Mouse (Mus musculus): Measurements from ENCODE around the gene Fam117a.
A peak's percentile ranks its signal among the peaks of the same experiment; 100 is the strongest.
"Not testable (repeated sequence)": the region's sequence is repeated elsewhere in the genome, so short reads cannot be mapped to it uniquely, and the experiment has no call there.

Fam117a gene

DNA sequence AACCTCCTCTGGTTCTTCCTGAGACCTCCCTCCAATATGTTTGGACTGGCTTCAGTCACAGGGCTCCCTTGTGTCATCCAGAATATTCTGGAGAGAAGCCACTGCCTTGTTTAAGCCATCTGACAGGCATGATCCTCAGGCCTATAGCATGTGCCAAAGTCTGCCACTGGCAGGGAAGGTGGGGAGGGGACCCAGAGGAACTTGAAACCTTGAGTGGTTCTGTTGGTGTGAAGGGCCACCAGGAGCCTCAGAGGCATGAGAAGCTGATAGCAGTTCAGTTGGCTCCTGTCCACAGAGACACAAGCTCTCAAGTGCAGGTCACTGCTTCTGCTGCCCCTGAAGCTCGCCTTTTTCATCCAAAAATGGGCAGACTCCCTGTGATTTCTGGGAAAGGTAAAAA lies 59.7 kb downstream of the Fam117a start:
- DNase-seq: no peak

DNA sequence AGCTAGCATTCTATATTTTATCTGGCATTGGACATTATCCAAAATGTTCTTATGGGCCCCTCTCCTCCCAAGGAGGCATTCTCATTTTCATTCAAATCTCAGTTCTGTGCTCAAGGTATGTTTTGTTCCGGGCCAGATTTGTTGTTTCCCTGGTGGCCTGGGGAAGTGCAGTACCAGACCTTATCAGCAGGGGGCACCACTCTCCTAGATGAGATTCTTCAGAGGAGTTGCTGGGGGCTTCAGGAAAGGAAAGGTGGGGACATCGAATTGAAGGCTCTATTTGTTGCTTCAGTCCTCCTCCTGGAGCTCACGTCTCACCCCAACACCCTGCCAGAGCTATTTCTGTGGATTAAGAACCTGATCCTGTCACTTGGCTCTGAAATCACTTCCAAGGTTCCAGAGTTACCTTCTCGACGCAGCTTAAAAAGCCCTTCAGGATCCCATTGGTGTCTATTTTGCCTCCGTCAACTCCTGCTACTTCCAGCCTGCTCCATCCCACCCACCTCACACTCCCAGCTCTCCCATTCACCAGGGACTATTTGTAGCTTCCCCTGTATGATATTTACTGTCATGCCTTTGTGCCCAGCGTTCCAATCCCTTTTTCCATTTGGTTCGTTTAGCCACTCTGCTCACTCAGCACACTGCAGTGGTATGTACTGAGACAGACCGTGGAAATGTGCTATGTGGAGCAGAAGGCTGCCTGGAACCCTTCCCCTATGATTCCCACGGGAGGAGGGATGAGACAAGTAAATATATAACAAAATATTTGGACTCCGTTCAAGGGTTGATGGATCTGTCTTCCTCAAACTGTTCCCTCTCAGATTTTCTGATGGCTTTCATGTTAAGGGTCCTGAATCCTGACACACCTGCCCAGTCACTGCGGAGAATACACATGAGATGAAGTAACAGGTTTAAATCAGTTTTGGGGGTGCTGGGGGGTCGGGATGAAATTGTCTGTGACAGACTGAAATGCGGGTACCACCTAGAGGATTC lies 61.3 kb downstream of the Fam117a start:
- peak; percentile 57 for DNase-seq

DNA sequence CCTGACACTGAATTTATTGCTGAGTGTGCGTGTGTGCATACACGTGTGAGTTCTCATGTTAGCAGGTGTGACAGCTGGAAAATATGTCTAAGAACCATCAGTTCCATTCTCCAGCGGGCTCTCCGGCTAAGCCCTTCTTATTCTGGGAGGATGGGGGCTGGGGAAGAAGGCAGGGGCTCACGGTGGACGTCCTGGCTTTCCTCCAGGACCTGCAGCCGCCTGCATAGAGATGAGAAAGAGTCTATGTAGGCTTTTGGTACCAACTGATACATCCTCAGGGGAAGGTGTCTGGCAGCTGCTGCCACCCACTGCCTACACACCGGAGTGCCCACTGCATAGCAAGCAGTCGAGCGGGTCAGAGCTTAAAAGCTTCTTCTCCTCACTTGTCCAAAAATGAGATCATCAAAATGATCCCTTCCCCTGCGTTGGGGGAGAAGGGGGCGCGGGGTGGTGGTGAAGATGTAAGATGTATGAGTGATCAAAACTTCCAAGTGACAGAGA lies 62.8 kb downstream of the Fam117a start:
- no peak for DNase-seq

DNA sequence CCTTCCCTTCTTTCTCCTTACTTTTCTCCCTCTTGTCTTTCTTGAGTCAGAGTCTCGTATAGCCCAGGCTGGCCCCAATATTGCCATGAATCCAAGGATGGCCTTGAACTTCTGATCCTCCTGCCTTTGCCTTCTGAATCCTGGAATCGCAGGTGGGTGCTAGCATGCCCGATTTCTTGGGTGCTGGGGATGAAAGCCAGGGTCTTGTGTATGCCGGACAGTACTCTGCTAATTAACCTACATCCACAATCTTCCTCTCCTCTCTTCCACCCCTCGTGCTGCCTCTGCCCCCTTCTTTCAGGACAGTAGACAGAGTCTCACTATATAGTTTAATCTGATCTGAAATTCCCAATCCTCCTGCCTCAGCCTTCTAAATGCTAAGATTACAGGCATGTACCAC lies 64.8 kb downstream of the Fam117a start:
- DNase-seq: no peak

DNA sequence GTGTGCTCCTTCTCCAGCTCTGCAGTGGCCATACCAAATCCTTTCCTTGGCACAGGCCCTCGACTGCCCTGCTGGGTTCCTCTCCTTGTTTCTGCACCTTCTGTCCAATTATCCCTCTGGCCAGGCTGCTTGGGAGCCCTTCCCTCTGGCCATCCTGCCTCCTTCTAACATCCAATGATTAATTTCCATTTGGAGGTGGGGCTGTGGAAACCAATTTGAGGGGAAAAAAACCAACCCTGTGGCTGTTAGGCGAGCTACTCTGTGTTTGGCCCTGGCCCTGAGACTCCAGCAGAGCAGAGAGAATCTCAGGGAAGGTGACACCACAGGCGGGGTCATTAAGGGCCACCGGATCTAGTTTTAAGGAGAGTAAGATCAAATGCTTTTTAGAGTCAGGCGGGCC lies 65.4 kb downstream of the Fam117a start:
- DNase-seq: no peak

DNA sequence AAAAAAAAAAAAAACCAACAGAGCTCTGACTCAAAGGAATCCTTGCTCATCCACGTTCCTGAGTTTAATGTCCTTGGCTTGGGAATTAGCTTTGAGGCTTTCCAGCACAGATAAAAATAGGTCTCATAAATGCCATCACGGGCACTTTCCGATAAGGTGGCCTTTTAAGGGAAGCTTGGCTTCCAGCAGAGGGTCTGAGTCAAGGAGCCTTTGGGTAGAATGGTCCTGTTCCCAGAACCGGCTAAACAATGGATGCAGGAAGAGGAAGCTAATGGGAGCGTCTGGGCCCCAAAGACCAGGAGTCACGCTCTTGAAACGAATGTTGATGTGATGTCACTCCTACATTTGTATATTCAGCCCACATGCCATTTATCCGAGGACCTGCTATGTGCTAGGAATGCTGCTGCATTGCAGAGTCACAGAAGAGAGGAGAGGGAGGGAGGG lies 65.9 kb downstream of the Fam117a start:
- no peak for DNase-seq

DNA sequence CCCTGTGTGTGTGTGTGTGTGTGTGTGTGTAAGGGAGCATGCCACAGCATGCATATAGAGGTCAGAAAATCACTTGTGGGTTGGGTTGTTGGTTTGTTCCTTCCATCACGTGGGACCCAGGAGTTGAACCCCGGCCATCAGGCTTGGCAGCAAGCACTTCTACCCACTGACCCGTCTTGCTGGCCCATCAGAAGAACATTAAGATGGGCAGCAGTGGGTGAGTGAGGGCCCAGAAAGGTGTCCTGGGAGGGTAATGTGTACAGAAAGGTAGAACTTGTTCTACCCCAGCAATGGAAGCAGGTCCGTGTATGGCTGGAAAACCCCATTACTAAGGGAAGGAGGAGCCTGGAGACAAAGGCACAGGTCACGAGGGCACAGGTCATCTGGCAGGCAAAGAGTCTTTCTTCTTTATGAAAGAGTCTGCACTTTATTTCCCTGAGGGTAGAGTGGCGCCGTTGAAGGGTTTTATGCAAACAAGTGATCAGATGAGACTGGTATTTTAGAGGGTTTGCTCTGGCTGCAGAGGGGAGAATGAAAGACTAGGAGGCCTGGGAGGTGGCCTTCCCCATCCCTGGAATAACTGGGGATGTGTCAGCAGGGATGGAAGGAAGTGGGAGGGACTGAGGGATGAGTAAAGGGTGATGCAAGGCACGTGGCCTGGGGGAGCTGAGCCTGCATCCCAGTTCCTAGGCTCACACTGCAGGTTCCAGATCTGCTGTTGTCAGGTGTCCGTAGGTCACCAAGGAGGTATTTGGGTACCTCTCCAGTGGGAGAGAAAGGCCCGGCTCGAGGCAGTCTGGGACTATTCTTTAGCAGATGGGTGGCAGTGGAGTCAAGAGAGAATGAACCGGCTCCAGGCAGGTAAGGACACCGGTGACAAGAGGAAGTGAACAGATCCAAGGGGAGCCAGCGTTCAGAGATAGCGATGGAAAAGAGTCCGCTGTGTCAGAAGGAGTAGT lies 66.8 kb downstream of the Fam117a start:
- no peak for DNase-seq

DNA sequence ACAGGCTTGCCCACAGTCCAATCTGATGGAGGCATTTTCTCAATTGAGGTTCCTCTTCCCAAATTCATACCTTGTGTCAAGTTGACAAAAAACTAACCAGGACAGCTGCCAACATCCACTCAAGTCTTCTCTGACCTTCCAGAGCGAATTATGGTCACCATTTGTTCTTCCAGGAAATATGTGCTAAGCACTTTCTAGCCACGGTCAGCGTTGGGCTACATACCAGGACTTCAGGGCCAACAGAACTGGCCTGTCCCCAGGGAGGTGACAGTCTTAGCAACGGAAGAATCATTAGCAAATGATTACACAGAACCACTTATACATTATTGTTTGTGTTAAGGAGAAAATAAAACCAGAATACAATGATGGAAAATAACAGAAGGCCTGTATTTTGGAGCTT lies 69.0 kb downstream of the Fam117a start:
- no peak for DNase-seq

DNA sequence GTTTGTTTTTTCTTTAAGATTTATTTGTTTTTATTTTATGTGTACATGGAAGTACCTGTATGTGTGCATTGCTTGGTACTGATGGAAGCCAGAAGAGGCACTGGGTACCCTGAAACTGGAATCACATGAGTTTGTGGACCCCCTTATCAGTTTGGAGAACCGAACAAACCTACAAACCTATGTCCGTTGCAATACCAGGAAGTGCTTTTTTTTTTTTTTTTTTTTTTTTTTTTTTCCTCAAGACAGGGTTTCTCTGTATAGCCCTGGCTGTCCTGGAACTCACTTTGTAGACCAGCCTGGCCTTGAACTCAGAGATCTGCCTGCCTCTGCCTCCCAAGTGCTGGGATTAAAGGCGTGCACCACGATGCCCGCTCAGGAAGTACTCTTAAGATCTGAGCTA lies 69.6 kb downstream of the Fam117a start:
- DNase-seq: not testable (repeated sequence)

DNA sequence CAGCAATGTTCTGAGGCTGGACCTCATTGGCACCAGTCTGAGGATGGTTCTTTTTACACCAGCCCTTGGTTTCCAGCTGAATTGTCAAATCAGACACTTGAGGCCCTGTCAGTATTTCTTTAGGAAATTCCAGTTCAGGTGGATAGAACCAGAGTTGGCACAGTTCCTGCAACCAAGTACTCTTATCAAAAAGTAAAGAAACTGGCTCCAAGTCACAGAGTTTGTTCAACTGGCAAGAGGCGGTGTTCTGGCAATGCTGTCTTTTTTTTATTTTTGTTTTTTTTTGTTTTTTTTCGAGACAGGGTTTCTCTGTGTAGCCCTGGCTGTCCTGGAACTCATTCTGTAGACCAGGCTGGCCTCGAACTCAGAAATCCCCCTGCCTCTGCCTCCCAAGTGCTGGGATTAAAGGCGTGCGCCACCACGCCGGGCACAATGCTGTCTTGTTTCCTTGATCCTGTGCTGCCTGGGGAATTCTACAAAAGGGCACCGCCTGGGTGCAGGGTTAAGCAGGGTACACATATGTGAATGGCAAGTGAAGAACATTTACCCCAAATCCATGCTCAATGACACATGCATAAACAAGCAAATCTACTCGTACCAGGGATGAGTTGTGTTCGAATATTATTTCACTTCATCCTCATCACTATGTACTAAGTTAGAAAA lies 72.8 kb downstream of the Fam117a start:
- no peak for DNase-seq

DNA sequence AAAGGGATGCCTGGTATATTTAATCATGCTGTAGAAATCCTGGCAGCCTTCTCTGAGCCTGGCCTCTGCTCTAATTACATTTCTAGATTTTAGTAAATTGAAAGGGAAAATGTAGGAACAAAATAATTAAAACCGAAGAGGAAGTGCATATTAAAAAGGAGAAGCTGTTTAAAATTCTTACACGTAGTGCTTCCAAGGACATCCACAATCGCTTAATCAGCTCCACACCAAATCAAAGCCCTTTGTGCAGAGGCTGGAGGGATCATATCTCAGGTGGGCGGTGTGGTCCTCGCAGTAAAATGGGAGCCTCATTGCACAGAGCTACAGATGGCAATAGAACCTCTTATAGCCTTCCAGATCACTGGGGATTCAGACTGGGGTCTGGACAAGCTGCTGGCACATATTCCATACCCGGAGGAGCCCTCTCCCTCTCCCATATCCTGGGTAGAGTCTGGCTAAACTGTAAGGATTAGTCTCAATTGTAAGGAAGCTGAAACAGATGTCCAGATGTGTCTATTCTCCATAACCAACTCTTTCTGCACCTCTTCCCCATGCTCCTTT lies 74.7 kb downstream of the Fam117a start:
- DNase-seq: no peak

DNA sequence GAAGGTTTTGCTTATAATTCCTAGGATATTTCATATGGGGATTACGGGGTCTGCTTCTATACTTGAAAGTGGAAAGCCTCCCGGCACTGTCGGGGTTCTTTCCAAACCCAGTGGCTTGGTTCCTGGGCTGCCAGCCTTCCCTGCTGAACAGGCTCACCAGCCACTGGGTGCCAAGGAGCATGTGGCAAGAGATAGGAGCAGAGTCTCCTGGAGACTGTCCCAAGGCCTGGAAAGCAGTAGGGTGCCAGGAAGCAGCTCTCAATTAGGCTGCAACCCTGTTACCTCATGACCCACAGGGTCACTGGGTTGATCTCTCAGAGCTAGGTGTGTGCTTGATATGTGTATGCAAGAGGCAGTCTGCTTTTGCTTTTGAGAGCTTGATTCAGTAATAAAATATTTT lies 75.8 kb downstream of the Fam117a start:
- no peak for DNase-seq

DNA sequence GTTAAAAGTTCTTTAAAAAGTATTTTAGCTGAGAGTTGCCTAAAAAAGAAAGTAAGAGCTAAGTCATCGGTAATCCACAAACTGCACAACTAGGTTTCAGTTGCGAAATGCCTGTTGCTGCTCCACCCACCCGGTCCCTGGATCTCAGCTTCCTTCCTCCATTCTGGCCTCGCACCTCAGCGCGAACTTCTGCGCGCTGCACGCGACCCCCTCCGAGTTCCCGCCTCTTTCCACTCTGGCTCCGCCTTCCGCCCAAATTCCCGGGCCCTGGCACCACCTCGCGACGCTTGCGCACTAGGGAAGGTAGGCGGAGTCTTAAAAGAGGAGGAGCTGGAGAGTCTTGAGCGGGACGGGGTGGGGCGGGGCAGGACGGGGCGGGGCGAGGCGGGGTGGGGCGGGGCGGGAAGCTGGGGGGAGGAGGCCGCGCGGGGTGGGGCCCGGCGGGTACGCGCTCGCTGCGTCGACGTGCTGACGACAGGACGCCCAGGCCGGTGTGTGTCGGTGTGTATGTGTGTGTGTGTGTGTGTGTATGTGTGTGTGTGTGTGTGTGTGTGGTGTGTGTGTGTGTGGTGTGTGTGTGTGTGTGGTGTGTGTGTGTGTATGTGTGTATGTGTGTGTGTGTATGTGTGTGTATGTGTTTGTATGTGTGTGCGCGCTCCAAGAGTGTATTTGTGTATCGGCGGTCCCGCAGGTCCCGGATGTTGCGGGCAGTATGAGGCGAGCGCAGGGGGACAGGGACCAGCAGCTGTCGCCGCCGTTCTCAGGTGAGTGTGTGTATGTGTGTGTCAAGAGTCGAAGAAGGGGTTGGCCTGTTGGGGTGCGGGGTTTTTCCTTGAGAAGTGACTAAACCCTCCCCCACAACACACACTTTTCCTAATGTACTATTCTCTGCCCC lies 77.1 kb downstream of the Fam117a start, which contains the start of gene Spop:
Gene Spop, plus strand, starts transcription at position 440 of the 895 bp plus-strand sequence.
- DNase-seq: peak; percentile 91

DNA sequence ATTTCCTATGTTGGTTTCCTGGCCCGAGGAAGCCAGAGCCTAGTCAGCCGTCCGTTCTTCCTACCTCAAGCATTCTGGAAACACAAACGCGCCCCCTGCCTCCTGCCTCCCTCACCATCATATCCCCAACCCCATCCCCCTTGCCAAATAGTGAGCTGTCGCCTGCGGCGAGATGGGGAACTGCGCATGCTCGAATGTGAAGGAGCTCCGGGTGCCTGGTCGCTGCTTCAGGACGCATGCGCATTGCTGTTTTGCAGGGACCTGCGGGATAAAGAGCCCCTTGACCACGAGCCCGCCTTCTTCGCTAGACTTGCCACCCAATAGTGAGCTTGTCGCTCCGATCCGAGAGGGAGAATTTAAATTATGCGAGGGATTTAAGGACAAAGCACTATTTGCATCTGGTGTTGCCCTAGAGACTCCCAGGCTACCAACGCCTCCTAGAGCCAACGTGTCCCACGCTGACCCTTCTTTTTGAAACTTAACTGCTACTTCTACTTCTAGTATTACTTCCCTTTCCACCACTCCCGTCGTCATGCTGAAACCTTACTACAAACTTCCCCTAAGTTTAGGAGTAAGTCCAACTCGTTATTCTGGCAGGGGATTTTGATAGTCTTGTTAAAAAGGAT lies 77.8 kb downstream of the Fam117a start:
- peak; percentile 95 for DNase-seq

DNA sequence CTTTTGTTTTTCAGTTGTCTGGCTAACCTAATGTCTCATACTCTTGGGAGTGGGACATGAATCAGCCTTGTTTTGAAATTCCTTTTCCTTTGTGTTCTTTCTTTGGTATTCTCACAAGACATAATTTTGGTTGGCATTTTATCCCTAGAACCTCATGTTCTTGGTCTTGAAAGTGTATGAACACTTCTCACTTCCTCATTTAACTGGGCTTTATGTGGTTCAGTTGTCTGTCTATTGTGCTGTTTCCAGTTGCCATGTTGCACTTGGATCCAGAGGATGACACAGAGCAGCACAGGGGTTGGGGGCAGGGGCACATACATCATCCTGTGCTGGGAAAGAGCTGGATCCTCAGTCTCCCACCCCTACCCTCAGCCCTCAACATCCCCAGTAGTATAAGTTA lies 79.1 kb downstream of the Fam117a start:
- no peak for DNase-seq

DNA sequence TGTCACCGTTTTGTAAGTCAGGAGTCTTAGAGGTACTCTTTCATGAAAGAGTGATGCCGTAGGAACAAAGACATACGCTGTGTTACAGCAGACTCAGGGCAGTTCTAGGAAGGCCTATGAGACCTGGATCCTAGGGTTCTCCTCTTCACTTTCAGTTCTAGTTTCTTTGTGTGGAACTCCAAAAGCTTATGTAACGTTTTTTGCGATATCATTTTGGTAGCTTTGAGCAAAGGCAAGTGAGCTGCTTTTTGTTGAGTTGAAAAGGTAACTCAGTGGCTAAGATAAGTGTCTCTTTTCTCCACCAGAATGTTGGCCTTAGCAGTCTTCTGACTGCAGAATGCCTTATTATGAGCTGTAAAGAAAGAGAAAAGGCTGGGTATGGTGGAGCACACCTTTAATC lies 80.5 kb downstream of the Fam117a start:
- DNase-seq: no peak

DNA sequence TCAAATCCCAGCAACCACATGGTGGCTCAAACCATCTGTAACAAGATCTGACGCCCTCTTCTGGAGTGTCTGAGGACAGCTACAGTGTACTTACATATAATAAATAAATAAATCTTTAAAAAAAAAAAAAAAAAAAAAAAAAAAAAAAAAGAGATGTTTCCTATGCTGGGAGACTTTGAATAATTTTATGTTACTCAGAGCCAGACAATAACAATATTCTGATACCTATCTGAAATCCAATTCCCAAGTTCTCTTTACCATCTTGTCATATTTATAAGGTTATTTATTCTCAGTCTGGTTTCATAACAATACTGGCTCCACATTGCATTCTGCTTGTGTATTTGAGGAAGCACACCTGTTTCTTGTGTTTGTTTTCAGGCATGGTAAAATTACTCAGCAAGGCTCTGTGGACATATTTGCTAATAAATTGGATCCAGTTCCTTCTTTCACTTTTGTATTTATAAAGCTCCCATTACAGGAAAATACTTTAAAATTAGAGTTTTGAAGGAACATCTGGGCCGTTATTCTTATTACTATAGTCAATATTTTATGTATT lies 84.1 kb downstream of the Fam117a start:
- no peak for DNase-seq

DNA sequence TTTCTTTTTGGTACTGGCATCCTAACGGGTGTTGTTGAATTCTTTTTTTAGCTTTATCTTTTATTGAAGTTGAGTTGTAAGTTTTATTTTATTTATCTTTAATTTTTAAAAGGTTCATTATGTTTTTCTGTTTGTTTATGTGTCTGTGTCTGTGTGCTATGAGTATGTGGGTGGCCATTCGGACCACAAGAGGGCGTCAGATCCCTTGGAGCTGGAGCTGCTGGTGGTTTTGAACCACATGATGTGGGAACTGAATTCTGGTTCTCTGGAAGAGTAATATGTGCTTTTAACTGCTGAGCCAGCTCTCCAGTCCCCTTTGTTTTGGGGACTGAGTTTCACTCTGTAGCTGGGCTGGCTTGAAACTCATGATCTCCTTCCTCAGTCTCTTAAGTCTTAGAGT lies 86.7 kb downstream of the Fam117a start:
- DNase-seq: no peak

DNA sequence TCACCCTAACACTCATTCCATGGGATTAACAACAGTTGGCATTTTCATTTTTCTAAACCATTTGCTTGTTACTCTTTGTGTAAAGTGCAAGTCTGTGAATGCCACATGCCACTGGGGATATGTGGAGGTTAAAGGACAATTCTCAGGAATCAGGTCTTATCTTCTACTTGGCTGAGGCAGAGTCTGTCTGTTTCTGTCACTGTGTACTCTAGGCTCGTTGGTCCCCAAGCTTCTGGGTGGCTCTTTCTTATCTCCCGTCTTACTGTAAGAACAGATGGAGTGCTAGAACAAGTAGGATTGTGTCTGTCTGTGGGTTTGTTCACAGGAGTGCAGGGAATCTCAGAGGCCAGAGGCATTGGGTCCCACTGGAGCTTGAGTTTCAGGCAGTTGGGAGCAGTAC lies 94.5 kb downstream of the Fam117a start:
- DNase-seq: no peak
